Mouse (Mus musculus) neural tube, embryonic 14.5 days (tissue): ENCODE measurements at regions not wholly inside any gene's neighbourhood (a gene's known extent, or its start where the extent isn't known, plus 50 kb on each side); places are given as distances from the start of the nearest gene placed in this dataset.

Experiments
- ATAC-seq: fragments of 200-750 bp; cut with Nextera tagmentation; 2 replicates; pipeline ENCODE4 v1.8.0; 2017; ENCODE audit warnings: low read depth, mild to moderate bottlenecking, moderate TSS enrichment, moderate library complexity
- H3K27ac ChIP-seq: fragments of 300-500 bp; sonication (generic); 2 replicates; pipeline ENCODE4 v1.5.1; 2014; ENCODE audit warnings: low read depth, mild to moderate bottlenecking, control low read depth, low read length, moderate library complexity, mixed read lengths
- H3K27me3 ChIP-seq: fragments of 300-500 bp; sonication (generic); 2 replicates; pipeline ENCODE4 v1.6.1; 2014; ENCODE audit warnings: low read length; ENCODE audit not compliant: control insufficient read depth, insufficient read depth
- H3K36me3 ChIP-seq: fragments of 300-500 bp; sonication (generic); 2 replicates; pipeline ENCODE4 v1.6.1; 2014; ENCODE audit warnings: low read length, mixed read lengths; ENCODE audit not compliant: control insufficient read depth, insufficient read depth
- H3K4me1 ChIP-seq: fragments of 300-500 bp; sonication (generic); 2 replicates; pipeline ENCODE4 v1.6.1; 2014; ENCODE audit warnings: low read length; ENCODE audit not compliant: control insufficient read depth, insufficient read depth
- H3K4me2 ChIP-seq: fragments of 300-500 bp; sonication (generic); 2 replicates; pipeline ENCODE4 v1.6.1; 2014; ENCODE audit warnings: mild to moderate bottlenecking, low read depth, low read length, control low read depth
- H3K4me3 ChIP-seq: fragments of 300-500 bp; sonication (generic); 2 replicates; pipeline ENCODE4 v1.5.1; 2014; ENCODE audit warnings: low read depth, low read length, control low read depth, mixed read lengths
- H3K9ac ChIP-seq: fragments of 300-500 bp; sonication (generic); replicated peaks from 2 replicates; pipeline ENCODE4 v1.6.1; 2014; ENCODE audit warnings: low read depth, mild to moderate bottlenecking, control low read depth, low read length, mixed read lengths
- H3K9me3 ChIP-seq: fragments of 300-500 bp; sonication (generic); 2 replicates; pipeline ENCODE4 v1.6.1; 2016; ENCODE audit warnings: low read length; ENCODE audit not compliant: control insufficient read depth
- WGBS: fragments of 180-500 bp; shearing (Covaris S2); extraction: QIAGEN DNeasy Blood & Tissue Kit; methylation state at CpG from one replicate; pipeline ENCODE4 v1.1.7; 2014; 5-methylcytosine and 5-hydroxymethylcytosine counted together

DNA sequence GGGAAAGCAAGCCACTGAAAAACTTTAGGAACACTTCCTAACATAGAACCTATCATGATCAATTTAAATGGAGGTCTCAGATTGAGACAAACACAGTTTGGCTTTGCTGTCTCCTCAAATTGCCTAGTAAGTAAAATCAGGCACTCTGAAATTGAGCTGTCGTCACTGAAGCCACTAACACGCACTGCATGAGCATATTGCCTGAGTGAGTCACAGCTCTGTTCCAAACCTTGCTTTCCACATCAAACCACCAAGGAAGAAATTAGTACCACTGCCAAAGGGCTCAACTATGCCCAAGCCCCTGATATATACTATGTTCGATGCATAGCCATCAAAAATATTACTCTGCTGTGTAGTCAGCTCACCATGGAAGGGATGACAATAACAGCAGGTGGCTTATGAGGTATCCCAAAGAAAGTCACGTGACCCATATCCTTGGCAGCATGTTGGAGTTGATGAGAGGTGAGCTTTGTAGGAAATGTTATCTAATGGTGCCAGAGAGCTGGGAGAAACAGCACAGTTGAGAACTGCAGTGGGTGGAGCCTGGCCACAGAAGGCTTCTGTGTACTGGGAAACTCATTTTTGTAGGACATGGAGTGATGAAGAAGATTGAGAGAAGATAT, 663.4 kb downstream of the Pdcd6ip start:
- H3K4me3 ChIP-seq, result no peak overlapping the region
- H3K9ac ChIP-seq, result no peak overlapping the region
- WGBS, result 77% methylated on average over 4 of the region's 4 CpGs
- no peaks in the 10 kb centered on the region for H3K27me3 ChIP-seq
- no peak overlapping the region for H3K4me2 ChIP-seq
- H3K4me1 ChIP-seq, result no peaks in the 10 kb centered on the region
- no peak for ATAC-seq
- H3K9me3 ChIP-seq, result no peaks in the 10 kb centered on the region
- H3K36me3 ChIP-seq, result no peaks in the 10 kb centered on the region
- no peak overlapping the region for H3K27ac ChIP-seq

GRCm38 (mm10) chr9:113040885-113041284, 667.2 kb downstream of the Pdcd6ip start:
- no peak overlapping the region for H3K27ac ChIP-seq
- no peak for ATAC-seq
- H3K27me3 ChIP-seq, result no peaks in the 10 kb centered on the region
- no peaks in the 10 kb centered on the region for H3K4me1 ChIP-seq
- H3K9ac ChIP-seq, result no peak overlapping the region
- no peaks in the 10 kb centered on the region for H3K36me3 ChIP-seq
- WGBS, result 90% methylated on average over 6 of the region's 6 CpGs
- no peaks in the 10 kb centered on the region for H3K9me3 ChIP-seq
- no peak overlapping the region for H3K4me3 ChIP-seq
- H3K4me2 ChIP-seq, result no peak overlapping the region

- Histone ChIP-seq H3K9ac (no peak overlapping the region), H3K36me3 (no peaks in the 10 kb centered on the region), H3K4me2 (no peak overlapping the region), H3K27me3 (no peaks in the 10 kb centered on the region), H3K9me3 (no peaks in the 10 kb centered on the region), H3K4me3 (no peak overlapping the region), H3K4me1 (no peaks in the 10 kb centered on the region), H3K27ac (no peak overlapping the region)
- 76% methylated on average over 5 of the region's 5 CpGs for WGBS
- no peak for ATAC-seq
Measured at GRCm38 (mm10) chr9:113033996-113034395, 674.1 kb downstream of the Pdcd6ip start.

DNA sequence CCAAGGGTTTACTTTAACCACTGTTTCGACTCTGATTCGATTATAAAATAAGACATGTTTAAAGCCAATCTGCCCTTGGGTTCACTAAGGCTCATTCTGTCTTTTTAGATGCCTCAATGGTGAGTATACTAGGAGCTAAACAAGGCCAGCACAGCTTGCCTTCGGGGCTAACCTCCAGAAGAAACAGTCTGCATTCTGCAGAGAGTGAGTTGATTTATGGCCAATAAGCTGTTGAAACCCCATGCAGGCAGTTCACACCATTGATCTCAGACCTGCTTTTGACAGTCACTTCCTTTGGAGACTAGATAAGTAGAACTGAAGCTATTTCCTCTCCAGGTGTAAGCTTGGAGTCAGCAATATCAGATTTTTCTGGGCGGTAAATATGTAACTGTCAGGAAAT, 679.0 kb downstream of the Pdcd6ip start:
- H3K9me3 ChIP-seq, result no peaks in the 10 kb centered on the region
- H3K4me1 ChIP-seq, result no peaks in the 10 kb centered on the region
- no peak overlapping the region for H3K4me3 ChIP-seq
- no peak overlapping the region for H3K9ac ChIP-seq
- H3K27ac ChIP-seq, result no peak overlapping the region
- H3K4me2 ChIP-seq, result no peak overlapping the region
- 75% methylated on average over 4 of the region's 4 CpGs for whole genome bisulfite sequencing
- H3K36me3 ChIP-seq, result no peaks in the 10 kb centered on the region
- no peaks in the 10 kb centered on the region for H3K27me3 ChIP-seq
- no peak for ATAC-seq

GRCm38 (mm10) chr9:113026904-113027193, 681.2 kb downstream of the Pdcd6ip start:
- WGBS, result 87% methylated on average over 4 of the region's 4 CpGs
- H3K36me3 ChIP-seq, result no peaks in the 10 kb centered on the region
- no peak for ATAC-seq
- H3K27me3 ChIP-seq, result no peaks in the 10 kb centered on the region
- no peaks in the 10 kb centered on the region for H3K9me3 ChIP-seq
- H3K9ac ChIP-seq, result no peak overlapping the region
- H3K4me2 ChIP-seq, result no peak overlapping the region
- no peak overlapping the region for H3K4me3 ChIP-seq
- H3K27ac ChIP-seq, result no peak overlapping the region
- no peaks in the 10 kb centered on the region for H3K4me1 ChIP-seq

DNA sequence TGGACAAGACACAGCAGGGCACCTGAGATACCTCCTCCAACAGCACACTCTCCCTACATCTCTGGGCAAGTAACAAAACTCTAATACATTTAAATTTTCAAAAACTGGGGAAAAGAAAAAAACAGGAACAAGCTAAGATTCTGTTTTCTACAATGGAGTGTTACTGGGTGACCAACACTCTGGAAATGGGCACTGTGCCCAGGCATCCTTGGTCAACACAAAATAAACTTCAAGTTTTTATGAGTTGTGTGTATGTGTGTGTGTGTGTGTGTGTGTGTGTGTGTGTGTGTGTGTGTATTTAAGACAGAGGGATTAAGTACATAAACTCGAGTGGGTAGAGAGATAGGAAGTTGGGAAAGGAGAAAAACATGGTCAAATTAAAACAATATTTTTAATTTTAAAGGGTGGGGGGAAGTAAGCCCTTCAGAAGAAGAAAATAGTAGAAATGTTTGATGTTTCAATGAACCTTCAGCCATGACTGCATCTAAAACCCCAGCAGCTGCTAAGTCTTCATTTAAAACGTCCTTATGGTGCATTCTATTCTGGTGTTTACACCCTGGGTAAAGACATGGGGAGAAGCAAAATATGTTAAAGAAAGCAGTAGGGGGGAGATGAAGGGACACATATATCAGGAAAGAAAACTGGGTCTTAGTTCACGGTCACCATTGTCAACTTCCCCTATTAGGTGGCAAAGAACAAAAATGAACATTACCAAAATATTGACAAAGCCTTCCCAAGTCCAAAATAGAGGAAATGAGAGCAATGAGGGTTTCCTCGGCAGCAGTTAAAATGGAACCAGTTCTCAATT, 681.8 kb downstream of the Pdcd6ip start:
- Histone ChIP-seq H3K27me3 (no peaks in the 10 kb centered on the region), H3K27ac (no peak overlapping the region), H3K9ac (no peak overlapping the region), H3K4me1 (no peaks in the 10 kb centered on the region), H3K36me3 (no peaks in the 10 kb centered on the region), H3K9me3 (no peaks in the 10 kb centered on the region), H3K4me3 (no peak overlapping the region), H3K4me2 (no peak overlapping the region)
- WGBS, result 85% methylated on average over 4 of the region's 4 CpGs
- ATAC-seq, result no peak

DNA sequence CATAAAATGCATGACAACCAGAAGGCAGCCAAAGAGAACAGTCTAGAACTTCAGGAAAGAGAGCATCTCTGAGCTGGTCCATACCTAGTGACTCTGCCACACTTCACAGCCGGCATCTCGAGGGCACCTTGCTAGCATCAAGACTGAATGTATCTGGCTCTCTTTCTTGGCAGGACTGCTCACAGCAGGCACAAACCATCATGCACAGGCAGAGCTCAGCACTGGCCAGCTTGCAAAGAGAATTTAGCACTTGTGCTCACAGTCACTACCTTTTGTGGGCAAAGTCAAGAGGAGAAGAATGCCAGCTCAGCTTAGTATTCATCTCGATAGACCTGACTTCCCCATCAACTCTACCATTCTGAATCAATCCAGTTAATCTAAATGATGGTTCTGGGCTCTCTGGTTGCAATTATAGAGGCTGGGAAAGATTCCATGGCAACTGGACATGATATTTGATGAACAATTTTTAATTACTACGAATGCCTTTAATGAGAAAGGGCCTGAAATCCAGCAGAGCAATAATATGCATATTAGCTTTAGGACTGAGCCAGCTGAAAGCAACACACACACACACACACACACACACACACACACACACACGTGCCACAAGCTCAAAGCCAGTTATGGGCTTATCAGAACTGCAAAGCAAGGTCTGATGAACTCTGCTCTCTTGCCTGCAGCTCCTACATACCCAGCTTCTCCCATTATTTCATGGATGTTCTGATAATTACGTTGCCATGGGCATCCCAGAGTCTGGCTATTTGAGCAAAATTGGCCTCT, 686.0 kb downstream of the Pdcd6ip start:
- H3K36me3 ChIP-seq, result no peaks in the 10 kb centered on the region
- ATAC-seq, result no peak
- no peak overlapping the region for H3K9ac ChIP-seq
- H3K4me3 ChIP-seq, result no peak overlapping the region
- H3K27ac ChIP-seq, result no peak overlapping the region
- H3K9me3 ChIP-seq, result no peaks in the 10 kb centered on the region
- H3K27me3 ChIP-seq, result no peaks in the 10 kb centered on the region
- H3K4me2 ChIP-seq, result no peak overlapping the region
- H3K4me1 ChIP-seq, result no peaks in the 10 kb centered on the region
- WGBS, result 71% methylated on average over 6 of the region's 6 CpGs

DNA sequence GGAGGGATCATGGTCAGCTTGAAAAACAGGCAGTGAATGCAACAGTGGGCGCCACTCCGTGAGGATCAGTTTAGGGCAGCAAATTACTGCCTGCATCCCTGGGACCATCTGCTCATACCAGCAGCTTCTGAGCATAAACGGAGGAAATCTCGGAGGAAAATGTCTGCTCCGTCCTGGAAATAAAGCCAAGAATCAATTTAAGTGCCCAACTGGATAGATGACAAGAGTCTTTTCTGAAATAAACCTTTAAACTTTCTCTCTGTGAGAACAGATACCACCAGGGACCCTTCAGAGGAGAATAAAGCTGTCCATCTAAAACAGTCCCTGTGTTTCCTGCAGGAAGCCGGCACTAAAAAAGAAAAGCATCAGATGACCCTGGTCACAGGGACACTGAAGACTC, 688.5 kb downstream of the Pdcd6ip start:
- WGBS, result 45% methylated on average over 6 of the region's 6 CpGs
- no peak for ATAC-seq

DNA sequence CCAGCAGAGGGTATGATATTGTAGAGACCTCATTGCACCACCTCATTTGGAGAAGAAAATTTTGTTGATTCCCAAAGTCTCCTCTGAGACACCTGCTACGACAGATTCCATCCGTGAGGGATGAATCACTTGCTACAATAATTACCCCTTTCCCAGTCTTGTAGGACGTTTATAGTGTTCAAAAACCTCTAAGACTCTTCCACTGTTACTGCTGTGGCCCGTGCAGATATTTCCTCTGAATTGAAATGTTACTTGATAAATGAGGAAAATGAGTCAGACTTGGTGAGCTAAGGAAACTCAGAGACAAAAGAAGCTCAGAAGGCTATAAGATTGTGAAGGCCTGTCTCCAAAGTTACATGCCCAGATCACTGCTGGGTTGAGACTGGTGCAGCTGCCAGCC, 700.0 kb downstream of the Pdcd6ip start:
- WGBS, result 82% methylated on average over 4 of the region's 4 CpGs
- Histone ChIP-seq H3K9ac (no peak overlapping the region), H3K4me2 (no peak overlapping the region), H3K4me3 (no peak overlapping the region), H3K9me3 (no peaks in the 10 kb centered on the region), H3K36me3 (no peaks in the 10 kb centered on the region), H3K27ac (no peak overlapping the region), H3K27me3 (no peaks in the 10 kb centered on the region), H3K4me1 (no peaks in the 10 kb centered on the region)
- ATAC-seq, result no peak

More for the DNA sequence above, 688.5 kb downstream of the Pdcd6ip start:
- Histone ChIP-seq H3K27me3 (no peaks in the 10 kb centered on the region), H3K9ac (no peak overlapping the region), H3K36me3 (no peaks in the 10 kb centered on the region), H3K4me1 (no peaks in the 10 kb centered on the region), H3K4me3 (no peak overlapping the region), H3K9me3 (no peaks in the 10 kb centered on the region), H3K4me2 (no peak overlapping the region), H3K27ac (no peak overlapping the region)
